Mouse (Mus musculus): ENCODE data around the gene Pgc.

The Pgc gene

DNA sequence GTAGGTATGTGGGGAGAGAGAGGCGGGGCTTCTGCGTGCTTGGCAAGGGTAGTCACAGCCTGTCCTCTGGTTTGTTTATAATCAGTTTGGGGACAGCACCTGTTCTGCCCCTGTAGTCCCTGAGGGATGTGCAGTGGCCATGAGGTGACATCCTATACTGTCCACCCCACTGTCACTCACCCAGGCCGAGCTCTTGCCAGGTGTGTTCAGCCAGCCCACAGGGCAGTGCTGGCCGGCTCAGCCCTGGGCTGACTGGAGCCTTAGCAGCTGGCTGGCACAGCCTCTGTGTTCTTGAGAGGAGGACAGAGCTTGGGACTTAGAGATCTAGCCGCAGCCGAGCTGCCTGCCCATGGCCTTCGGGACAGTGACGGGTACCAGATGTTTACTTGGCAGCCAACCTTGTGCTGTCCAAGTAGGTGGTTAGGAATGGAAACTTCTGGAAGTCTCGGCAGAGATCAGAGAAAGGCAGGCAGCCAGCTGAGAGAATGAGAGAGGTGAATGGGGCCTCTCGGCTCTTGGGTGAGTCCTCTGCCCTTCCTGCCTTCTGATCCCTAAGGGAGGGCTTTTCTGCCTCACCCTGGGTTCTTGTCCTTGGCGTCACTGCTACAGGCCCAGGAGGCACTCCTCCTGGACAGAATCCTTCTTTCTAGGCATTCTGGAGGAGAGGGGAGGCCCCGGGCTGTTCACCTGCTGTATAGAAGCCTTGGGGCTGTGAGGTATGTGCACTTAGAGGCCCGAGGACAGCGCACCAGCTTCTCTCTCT is 22.3 kb downstream of the Pgc start:
- no peak for DNase-seq (ENCODE audit: low read depth in 1 of 2, low spot score in 2 of 2)

DNA sequence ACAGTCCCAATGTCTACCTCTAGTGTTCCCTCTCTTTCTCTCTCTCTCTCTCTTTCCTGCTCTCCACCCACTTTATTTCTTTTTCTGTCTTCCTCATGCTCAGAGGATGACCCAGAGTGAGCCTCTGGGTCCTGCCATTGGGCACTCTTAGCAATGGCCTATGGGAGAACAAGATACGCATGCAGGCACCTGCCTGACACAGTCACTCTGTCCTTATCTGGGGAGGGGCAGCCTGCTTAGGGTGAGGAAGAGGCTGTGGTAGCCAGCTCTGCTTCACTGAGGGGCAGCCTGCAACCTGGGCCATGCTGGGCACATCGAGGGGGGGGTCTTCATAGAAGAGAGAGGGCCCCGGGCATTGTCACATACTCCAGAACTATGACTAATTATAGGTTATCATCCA is 23.0 kb downstream of the Pgc start:
- DNase-seq (ENCODE audit: low read depth in 1 of 2, low spot score in 2 of 2), result no peak

DNA sequence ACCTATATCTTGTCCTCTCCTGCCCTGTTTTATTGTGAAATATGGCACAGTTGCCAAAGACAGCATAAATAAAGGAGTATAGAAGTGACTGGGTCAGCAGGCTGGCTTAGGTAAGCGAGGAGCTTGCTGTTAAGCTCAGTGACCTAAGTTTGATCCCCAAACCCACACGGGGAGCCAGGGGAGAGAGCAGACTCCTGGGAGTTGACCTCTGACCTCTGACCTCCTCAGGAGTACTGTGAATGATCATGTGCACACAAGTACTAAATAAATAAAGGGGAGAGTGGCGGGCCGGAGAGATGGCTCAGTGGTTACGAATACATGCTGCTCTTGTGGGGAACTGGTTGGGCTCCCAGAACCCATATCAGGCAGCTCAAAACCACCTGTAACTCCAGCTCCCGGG is 23.5 kb downstream of the Pgc start:
- DNase-seq (ENCODE audit: low read depth in 1 of 2, low spot score in 2 of 2), result no peak

DNA sequence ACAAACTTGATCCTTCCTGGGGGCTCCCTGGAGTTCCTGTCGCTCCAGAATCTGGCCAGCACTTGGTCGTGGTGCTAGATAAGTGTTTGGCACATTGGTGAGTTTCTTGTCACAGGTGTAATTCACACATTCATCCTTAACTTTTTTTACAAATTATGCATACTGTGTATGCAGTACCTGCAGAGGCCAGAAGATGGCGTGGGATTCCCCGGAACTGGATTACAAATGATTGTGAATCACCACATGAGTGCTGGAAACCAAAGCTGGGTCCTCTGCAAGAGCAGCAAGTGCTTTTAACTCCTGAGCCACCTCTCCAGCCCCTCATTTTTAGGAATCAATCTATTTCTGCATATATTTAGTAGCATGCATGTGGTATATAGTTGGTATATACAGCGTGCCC is 25.2 kb downstream of the Pgc start:
- DNase-seq (ENCODE audit: low read depth in 1 of 2, low spot score in 2 of 2), result no peak

DNA sequence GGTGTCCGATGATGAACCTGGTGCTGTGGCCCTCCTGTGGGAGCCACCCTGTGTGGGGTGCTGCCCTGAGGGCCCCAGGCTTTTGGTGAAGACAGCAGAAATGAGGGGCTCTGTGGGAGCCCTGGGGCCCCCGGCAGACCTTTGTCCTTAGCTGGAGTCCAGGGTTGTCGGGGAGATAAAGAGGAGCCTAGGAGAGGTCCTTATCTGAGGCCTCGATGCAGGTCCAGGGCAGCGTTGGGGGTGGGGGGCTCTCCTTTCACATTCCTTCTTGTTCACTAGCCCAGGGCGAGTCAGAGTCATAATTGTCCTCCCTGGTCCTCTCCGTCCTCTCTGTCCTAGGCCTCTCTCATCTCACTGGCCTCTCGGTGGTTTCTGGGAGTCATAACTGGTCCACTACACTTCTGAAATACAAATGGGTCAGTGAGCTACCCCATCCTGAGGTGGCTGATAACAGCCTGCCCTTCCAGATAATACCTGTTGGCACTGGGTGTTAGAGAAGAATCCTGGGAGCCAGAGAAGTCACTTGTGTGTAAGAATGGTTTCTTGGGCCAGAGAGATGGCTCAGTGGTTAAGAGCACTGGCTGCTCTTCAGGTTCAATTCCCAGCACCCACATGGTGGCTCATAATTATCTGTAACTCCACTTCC is 26.6 kb downstream of the Pgc start:
- DNase-seq (ENCODE audit: low read depth in 1 of 2, low spot score in 2 of 2), result no peak

DNA sequence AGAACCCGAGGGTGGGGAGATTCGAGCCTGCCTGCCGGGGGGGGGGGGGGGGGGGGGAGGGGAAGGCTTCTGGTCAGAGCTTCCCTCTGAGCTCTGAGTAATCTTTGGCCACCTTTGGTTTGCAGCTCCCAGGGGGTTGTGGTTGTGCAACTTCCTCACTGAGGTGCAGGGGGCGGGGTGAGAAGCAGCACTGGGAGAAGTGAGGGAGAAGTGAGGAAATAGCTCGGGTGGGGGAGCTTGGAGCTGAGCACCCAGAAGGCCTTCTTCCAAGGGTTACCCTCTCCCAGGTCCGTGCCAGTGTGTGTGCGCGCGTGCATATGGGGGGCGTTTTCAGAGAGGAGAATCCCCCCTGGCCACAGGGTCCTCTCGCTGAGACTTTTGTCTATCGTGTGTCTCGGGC is 27.6 kb downstream of the Pgc start:
- DNase-seq (ENCODE audit: low read depth in 1 of 2, low spot score in 2 of 2), result peak in 1 of 2 experiments; percentile 81

DNA sequence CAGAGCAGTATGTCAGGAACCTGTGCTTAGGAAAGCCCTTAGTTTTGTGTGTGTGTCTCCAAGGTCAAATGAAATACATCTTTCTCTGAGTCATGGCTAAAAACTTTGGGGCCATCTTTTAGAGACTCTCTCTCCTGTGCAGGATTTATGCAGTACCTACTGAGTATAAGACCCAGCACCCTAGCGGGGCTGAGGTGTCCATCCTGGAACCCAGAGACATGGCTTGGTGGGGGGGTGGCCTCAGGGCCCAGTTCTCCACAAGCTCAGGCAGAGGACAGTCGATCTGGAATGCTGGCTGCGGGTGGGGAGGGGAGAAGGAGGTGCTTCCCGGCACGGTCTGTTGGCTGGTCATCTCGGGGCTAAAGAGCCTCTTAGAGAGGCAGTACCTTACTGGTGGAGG is 29.7 kb downstream of the Pgc start:
- no peak for DNase-seq (ENCODE audit: low read depth in 1 of 2, low spot score in 2 of 2)

DNA sequence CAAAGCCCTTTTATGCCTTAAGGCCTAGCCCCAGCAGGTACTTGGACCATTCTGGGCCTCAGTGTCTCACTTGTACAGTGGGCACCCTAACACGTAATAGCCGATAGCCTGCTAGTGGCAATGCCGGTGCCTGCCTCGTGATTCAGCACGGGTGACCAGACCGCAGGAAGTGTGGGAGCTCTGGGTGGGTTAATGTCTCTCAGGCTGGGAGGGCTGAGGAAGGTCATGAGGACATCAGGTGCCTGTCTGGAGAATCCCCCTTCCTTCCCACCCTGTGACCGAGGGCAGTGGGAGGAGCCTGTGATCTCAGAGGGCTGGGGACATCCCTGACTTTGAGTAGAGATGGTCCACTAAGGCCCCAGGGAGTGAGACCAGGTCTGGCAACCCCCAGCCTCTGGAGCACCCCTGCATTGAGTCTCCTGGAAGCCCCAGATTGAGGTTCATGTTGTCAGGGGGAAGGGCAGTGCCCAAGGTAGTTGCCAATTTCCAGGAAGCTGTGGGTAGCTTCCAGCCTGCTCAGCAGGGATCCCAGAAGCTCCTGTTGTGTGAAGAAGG is 30.5 kb downstream of the Pgc start:
- peak in 1 of 2 experiments; percentile 77 for DNase-seq (ENCODE audit: low read depth in 1 of 2, low spot score in 2 of 2)

DNA sequence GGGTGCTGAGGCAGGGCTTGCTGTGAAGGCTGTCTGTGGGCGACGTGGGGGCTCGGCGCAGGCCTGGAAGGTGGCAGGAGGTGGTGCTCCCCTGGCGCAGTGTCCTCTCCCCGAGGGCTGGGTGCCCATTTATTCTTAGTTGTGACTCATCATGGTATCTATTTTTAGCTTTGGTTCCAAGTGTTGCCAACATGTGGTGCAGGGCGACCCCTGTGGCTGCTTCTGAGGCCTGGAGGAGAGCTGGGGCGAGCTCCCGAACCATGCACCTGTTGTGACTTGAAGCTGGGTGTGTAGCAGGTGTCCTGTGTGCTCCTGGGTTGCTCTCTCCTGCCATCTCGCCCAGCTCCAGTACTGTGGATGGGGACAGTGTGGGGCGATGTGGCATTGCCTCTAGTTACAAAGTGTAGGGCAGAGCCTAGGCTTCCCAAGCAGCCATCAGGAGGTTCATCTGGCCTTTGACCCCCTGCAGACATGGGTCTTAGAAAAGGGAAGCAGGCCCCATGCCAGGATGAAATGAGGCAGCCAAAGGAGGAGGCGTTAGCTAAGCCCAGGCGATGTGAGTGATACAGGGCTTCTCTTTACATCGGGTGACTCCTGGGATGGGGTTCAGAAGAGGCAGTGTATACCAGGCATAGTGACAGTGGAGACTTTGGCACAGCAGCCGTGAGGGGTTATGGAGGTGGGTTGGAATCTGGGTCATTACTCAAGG is 33.2 kb downstream of the Pgc start:
- peak in 1 of 2 experiments; percentile 62 for DNase-seq (ENCODE audit: low read depth in 1 of 2, low spot score in 2 of 2)

DNA sequence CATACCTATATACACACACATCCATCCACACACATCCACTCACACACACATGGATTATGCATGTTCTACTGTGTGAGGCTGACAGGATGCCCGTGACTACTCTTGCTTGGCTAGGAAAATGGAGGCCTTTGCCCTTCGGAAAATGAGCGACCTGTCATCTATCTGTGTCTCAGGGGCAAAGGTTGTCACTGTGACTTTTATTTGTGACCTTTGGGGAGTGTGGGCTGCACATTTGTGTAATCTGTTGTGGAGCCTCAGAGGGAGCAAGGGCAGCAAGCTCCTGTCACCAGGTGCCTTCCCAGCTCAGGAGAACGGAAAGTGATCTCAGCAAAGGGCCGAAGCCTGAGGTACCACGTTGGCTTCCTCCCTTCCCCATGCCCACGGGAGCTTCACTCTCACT is 35.4 kb downstream of the Pgc start:
- DNase-seq (ENCODE audit: low read depth in 1 of 2, low spot score in 2 of 2), result no peak

DNA sequence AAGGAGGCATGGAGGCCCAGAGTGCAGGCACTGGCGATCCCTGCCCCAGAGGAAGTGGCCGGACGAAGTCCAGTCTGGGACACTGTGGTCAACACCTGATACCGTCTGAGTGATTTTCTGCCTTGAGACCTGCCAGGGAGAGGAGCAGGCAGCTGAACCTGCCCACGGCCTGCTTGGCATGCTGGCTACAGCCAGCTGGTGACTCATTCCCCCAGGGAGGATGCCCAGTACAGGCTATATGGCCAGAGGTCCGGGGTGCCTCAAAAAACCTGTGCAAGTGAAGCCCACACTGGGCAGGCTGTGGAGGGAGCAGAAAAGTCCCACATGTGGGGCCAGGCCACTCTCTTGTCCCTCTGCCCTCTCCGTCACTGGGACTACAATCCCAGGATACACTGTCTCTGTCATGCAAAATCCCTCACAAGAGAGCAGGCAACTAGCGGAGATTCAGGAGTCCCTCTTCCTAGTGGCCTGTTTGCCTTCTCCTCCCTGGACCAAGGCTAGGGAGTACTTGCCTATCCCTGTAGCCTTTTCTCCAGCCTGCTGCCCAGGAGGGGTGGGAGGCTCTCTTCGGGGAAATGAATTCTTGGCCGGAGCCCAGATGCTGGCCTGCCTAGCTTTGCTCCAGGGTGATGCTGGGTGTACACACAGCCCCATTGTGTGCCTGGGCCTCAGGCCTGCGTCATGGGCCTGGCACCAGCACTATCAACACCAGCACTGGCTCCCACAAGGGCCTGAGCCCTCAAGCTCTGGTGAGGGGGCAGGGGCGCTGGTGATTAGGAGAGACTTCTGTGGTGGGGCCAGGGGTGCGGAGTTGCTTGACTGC is 36.1 kb downstream of the Pgc start:
- no peak for DNase-seq (ENCODE audit: low read depth in 1 of 2, low spot score in 2 of 2)

DNA sequence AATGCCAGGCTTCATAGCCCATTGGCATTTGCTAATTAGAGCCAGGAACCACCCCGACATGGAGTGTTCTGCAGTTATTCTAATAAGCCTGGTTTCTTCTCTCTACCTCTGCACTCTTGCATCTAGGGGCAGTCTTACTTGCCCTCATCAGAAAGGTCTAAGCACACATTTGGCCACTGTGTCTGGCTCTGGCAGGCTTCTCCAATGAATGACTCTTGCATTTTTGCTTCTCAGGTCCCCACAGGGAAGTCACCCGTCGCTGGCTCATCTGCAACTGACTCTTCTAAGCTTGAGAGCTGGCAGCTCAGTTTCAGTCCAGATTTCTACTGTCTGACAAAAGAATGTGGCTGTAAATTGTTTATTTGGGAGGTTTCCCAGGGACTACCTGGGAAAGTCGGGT is 39.3 kb downstream of the Pgc start:
- DNase-seq (ENCODE audit: low read depth in 1 of 2, low spot score in 2 of 2), result no peak

DNA sequence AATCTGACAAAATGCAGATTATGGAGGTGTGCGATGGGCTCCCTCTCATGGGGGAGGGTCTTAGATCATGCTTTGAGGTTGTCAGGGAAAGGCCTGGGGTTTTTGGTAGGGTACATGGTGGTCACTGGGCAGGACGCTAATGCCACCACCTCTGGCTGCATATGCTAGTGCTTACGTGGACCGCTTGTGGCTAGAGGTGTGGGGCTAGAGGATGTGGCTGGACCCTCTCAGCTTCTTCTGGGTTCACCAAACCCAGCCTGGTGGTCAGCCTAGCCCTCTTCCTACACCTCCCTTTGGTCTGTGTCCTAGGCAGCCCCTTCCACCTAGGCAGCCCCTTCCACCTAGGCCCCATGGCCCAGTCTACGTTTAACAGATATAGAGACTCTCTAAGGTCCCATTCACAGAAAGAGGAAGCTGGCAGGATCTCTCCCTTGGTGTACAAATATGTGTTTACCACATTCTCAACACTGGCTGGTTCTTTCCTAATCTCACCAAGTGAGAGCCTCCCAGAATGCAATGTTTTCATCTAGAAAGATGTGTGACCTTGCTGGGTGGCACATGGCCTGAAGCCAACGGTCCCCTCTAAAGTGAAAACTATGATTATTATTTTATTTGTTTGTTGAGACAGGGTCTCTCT is 39.9 kb downstream of the Pgc start:
- DNase-seq (ENCODE audit: low read depth in 1 of 2, low spot score in 2 of 2), result peak in 1 of 2 experiments; percentile 63

DNA sequence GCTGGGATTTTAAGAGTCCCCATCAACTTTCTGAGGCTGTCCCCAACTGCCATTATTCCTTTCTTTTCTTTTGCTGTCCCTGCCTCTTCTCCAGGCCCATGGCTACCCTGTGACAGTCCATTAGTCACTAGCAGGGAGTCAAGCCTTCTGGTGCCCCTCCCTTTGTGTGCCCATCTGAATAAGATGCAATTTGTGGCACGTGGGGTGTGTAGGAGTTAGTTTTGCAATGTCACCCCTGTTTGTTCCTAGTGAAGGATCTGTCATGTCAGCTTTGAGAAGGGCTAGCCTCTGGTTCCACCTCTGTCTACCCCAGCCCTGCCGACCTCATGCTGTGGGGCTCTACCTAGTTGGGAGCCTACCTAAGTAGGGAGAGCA is 40.4 kb downstream of the Pgc start:
- peak in 1 of 2 experiments; percentile 67 for DNase-seq (ENCODE audit: low read depth in 1 of 2, low spot score in 2 of 2)

DNA sequence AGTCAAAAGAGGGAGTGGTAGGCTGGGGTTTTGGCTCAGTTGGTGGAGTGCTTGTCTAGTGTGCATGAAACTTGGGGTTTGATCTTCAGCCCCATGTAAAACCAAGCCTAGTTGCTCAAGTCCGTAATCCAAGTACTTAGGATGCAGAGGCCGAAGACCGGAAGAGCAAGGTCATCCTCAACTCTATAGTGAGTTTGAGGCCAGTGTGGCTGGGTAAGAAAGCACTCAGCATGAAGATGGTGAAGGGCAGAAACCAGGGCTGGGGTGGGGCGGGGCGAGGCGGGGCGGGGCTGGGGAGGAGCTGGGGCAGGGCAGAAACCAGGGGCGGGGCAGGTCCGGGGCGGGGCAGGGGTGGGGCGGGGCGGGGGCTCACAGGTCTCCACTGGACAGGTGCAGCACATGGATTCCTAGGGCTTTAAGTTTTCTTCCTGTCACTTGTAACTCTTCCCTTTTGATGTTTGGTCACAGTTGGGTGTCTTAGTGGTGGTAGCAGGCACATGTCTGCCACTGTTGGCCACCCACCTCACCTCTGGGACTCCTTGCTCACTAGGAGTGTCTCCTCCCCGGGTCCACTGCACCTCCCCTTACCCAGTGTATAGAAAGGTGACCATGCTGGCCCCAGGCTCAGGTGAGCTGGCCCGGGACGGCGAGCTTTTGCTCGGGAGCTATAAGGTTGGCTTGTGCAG is 41.0 kb downstream of the Pgc start:
- DNase-seq (ENCODE audit: low read depth in 1 of 2, low spot score in 2 of 2), result no peak

DNA sequence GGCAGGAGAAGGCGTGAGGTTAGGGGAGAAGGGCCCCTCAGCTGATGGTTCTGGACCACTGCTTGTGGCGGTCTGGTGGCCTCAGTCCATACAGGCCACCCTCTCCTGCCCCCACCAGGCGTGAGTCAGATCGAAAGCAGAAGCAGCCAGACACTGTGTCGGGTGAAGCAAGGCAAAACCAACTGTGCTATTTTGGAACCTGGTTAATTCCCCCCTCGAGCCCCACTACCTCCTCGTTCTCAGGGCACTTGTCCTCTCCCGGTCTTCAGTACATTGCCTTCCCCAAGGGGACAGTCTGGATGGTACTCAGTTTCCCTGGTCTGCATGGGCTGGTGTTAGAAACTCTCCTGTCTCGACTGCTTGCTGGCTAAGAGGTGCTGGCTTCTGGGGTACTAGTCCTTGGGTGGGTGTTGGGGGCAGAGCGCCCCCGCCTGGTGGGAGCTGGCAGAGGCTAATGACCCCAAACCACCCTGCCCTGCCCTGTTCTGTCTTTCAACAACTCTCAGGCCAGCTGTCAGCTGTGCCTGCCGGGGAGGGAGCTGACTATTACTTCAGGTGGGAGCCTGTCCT is 42.1 kb downstream of the Pgc start:
- DNase-seq (ENCODE audit: low read depth in 1 of 2, low spot score in 2 of 2), result peak; percentile 88 to 91

DNA sequence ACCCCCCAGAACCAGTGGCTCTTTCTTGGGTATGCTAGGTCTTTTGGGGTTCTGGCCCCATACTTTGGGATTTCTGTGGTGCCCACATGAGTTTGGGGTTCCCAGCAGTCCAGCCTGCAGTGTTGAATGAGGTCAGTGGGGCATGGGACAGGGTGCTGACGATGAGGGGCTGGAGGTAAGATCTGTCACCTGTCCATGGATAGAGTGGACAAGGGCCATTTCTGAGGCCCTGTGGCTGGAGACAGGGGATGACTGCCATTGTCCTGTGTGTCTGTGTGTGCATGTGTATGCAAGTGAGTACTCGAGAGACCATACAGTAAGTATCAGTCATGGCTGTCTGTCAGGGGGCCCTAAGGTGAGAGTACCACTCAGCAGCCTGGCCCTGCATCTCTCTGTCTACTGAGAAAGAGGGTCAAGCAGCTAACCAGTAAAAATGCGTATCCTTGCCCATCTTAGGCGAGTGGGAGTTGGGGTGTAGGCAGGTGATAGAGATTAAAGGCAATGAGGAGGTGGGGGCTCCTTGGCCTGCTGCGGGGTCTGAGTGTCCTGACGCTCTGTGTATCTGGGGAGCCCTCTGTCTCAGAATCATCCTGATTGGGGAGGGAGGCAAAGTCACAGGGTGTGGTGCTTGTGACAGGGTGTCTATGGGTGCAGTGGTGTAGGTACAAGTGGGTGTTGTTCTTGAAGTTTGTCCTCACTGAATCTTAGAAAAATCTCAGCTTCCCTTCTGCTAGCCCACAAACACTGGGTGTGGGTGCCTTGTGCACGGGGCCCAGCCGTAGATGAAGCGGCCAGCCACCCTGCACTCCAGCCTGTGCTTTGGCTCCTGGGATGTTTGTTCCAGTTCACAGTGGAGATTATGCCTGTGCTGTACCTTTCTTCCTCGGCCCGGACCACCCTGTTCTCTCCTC is 43.0 kb downstream of the Pgc start:
- DNase-seq (ENCODE audit: low read depth in 1 of 2, low spot score in 2 of 2), result peak in 1 of 2 experiments; percentile 40

DNA sequence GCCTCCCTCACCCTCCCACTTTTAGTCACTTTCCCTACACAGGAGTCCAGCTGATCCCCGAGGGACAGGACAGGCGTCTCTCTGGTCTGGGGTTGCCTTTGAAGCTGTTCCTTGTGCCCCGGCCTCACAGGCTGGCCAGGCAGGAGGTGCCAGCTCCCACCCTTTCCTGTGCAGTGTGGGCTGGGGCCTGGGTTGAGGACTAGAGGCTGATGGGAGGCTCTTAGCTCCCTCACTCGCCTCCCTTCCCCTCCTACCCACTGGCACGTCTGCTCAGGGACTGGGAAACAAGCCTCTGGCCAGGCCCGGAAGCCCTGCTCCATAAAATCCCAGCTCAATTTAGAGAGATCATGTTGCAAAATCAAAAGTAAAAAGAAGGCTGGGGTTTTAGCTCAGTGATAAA is 47.0 kb downstream of the Pgc start:
- DNase-seq (ENCODE audit: low read depth in 1 of 2, low spot score in 2 of 2), result no peak

DNA sequence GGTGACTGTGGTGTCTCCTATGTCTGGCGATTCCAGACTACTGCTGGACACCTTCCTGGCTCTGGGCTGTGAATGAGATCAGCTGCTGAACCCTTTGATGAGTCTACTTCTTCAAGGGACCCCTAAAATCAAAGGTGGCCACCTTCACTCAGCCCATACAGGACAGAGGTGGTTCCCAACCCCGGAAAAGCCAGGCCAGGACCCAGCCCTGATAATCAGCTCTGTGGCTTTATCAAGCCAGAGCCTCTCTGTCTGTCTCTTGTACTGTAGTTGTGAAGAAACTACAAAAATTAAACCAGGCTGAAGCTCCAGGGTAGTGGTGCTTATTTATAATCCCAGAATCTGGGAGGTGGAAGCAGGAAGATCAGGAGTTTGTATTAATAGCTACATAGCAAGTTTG is 50.5 kb downstream of the Pgc start:
- DNase-seq (ENCODE audit: low read depth in 1 of 2, low spot score in 2 of 2), result no peak

All from monocyte, adult 2 months (primary cell).